Mouse (Mus musculus) embryonic facial prominence, embryonic 12.5 days (tissue): ENCODE results near the gene Mmd2. TPM values are rescaled to one million over a fixed set of nuclear protein-coding genes. Genes with fewer than 3 reads are reported as not detected.

Experiments used
- ATAC-seq: fragments of 200-750 bp; cut with Nextera tagmentation; 2 replicates; pipeline ENCODE4 v1.8.0; 2017; ENCODE audit not compliant: insufficient number of reproducible peaks, insufficient read depth, low FRiP score, low TSS enrichment
- H3K27ac ChIP-seq: fragments of 300-500 bp; sonication (generic); 2 replicates; pipeline ENCODE4 v1.5.1; 2016; ENCODE audit warnings: mild to moderate bottlenecking
- H3K27me3 ChIP-seq: fragments of 300-500 bp; sonication (generic); 2 replicates; pipeline ENCODE4 v1.6.1; 2016; ENCODE audit warnings: mild to moderate bottlenecking, moderate library complexity
- H3K36me3 ChIP-seq: fragments of 300-500 bp; sonication (generic); 2 replicates; pipeline ENCODE4 v1.6.1; 2016; ENCODE audit warnings: mild to moderate bottlenecking
- H3K4me1 ChIP-seq: fragments of 300-500 bp; sonication (generic); 2 replicates; pipeline ENCODE4 v1.6.1; 2016
- H3K4me2 ChIP-seq: fragments of 300-500 bp; sonication (generic); replicated peaks from 2 replicates; pipeline ENCODE4 v1.6.1; 2016; ENCODE audit warnings: mild to moderate bottlenecking, moderate library complexity
- H3K4me3 ChIP-seq: fragments of 300-500 bp; sonication (generic); 2 replicates; pipeline ENCODE4 v1.5.1; 2016; ENCODE audit warnings: mild to moderate bottlenecking
- H3K9ac ChIP-seq: fragments of 300-500 bp; sonication (generic); 2 replicates; pipeline ENCODE4 v1.6.1; 2016; ENCODE audit warnings: mild to moderate bottlenecking, moderate library complexity
- H3K9me3 ChIP-seq: fragments of 300-500 bp; sonication (generic); 2 replicates; pipeline ENCODE4 v1.6.1; 2016; ENCODE audit warnings: mild to moderate bottlenecking, moderate library complexity
- WGBS: fragments of 180-500 bp; shearing (Covaris S2); methylation state at CpG from one replicate; pipeline ENCODE4 v1.1.7; 2016; 5-methylcytosine and 5-hydroxymethylcytosine counted together
- polyA plus RNA-seq: library from polyadenylated mRNA; unstranded; fragments of >200 nt; fragmentation: Nextera tagmentation; extraction: Ambion mirVana; gene quantifications from 2 replicates; pipeline ENCODE4 v1.2.1, GENCODE M21; 2016

Gene Mmd2
- polyA plus RNA-seq, 1 experiment from 2014 or later, result 5.1 TPM

DNA sequence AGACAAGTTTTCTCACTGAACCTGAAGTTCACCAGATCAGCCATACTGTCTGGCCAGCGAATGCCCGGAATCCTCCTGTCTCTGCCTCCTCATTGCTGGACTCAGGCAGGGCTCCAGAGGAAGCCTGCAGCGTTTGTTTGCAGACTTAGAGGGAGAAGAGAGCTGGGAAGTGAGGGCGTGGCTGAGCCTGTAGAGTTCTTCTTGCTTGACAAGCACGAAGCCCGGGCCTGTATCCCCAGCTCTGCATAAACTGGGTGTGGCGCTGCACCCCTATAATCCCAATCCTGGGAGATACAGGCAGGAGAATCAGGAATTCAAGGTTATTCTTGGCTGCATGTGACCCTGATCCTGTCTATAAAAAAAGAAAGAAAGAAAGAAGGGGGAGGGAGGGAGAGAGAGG lies 48.3 kb downstream of the Mmd2 start:
- Histone ChIP-seq H3K27ac (no peak overlapping the region), H3K9ac (no peak overlapping the region), H3K4me3 (no peak overlapping the region), H3K27me3 (no peaks in the 10 kb centered on the region), H3K4me2 (no peak overlapping the region), H3K9me3 (no peaks in the 10 kb centered on the region), H3K36me3 (no peaks in the 10 kb centered on the region), H3K4me1 (no peaks in the 10 kb centered on the region)
- 59% methylated on average over 7 of the region's 7 CpGs for WGBS
- ATAC-seq, result no peak

DNA sequence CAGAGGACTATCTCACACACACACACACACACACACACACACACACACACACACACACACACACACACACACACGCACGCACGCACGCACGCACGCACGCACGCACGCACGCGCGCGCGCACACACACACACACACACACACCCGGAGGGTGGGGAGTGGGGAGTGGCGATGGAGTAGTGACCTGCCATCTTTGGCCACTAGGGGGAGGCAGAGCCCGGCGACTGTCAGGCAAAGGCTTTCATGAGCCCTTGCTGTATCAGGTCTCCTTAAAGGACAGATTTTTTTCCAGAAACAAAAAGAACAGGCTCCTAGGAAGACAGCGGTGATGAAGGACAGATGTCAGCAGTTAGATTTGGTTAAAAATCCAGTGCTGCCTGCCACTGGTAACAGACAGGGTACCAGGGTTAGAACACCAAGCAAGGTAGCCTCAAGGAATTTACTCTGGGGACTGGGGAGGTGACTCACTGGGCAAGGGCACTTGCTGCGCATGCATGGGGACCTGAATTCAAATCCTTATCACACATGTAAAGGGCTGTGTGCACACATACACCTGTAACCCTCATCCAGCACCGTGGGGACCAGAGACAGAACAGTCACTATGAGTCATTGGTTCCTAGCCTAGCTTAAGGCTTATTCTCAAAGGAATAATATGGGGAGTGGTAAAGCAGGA lies 51.1 kb downstream of the Mmd2 start:
- WGBS, result 20% methylated on average over 16 of the region's 21 CpGs
- Histone ChIP-seq H3K9ac (no peak overlapping the region), H3K4me1 (no peaks in the 10 kb centered on the region), H3K4me2 (peak overlapping the region; percentile 28; the same call in 1 of the 2 replicates), H3K9me3 (no peaks in the 10 kb centered on the region), H3K4me3 (no peak overlapping the region), H3K36me3 (no peaks in the 10 kb centered on the region), H3K27me3 (no peaks in the 10 kb centered on the region), H3K27ac (no peak overlapping the region)
- peak; percentile 22; the same call in 1 of the 2 replicates for ATAC-seq

DNA sequence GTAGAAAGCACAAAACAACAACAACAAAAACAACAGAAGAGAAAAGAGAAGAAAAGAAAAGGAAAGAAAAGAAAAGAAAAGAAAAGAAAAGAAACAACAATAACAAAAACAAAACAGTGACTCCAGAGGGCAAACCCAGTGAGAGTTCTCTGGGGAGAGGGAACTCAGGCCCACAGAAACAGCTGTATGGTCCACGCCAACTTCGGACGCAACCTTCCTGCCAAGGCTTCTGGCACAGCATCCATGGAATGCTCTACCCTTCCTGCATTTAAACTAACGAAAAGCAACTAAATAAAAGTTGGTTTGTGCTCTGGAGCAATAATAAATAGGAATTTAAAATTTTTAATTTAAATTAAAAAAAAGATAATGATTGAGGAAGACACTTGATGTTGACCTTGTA lies 51.9 kb downstream of the Mmd2 start:
- 95% methylated on average over 4 of the region's 4 CpGs for WGBS

DNA sequence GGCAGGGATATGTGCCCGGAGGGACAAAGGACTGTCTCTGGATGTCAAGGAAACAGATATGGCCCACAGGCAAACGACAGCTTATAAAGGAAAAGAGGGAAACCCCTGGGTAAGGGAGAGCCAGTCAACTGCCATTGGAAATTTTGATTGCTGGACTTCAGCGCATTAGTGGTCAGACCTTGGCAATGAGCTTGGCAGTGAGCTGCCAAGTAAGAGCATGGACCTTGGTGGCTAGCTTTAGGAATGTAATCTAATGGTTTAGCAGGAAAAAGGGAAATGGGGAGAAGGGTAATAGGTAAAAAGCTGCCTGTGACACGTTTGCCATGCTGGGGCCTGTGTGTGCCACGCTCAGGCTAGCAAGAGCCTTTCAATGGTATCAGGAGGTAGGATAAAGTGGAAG lies 52.7 kb downstream of the Mmd2 start:
- Histone ChIP-seq H3K9me3 (no peaks in the 10 kb centered on the region), H3K4me1 (no peaks in the 10 kb centered on the region), H3K4me2 (no peak overlapping the region), H3K27me3 (no peaks in the 10 kb centered on the region), H3K36me3 (no peaks in the 10 kb centered on the region), H3K4me3 (no peak overlapping the region), H3K9ac (no peak overlapping the region), H3K27ac (no peak overlapping the region)
- 86% methylated on average over 5 of the region's 5 CpGs for WGBS
- ATAC-seq, result no peak

More for the DNA sequence above, 51.9 kb downstream of the Mmd2 start:
- Histone ChIP-seq H3K4me1 (no peaks in the 10 kb centered on the region), H3K4me2 (no peak overlapping the region), H3K36me3 (no peaks in the 10 kb centered on the region), H3K9me3 (no peaks in the 10 kb centered on the region), H3K27me3 (no peaks in the 10 kb centered on the region), H3K4me3 (no peak overlapping the region), H3K27ac (no peak overlapping the region), H3K9ac (no peak overlapping the region)
- no peak for ATAC-seq

DNA sequence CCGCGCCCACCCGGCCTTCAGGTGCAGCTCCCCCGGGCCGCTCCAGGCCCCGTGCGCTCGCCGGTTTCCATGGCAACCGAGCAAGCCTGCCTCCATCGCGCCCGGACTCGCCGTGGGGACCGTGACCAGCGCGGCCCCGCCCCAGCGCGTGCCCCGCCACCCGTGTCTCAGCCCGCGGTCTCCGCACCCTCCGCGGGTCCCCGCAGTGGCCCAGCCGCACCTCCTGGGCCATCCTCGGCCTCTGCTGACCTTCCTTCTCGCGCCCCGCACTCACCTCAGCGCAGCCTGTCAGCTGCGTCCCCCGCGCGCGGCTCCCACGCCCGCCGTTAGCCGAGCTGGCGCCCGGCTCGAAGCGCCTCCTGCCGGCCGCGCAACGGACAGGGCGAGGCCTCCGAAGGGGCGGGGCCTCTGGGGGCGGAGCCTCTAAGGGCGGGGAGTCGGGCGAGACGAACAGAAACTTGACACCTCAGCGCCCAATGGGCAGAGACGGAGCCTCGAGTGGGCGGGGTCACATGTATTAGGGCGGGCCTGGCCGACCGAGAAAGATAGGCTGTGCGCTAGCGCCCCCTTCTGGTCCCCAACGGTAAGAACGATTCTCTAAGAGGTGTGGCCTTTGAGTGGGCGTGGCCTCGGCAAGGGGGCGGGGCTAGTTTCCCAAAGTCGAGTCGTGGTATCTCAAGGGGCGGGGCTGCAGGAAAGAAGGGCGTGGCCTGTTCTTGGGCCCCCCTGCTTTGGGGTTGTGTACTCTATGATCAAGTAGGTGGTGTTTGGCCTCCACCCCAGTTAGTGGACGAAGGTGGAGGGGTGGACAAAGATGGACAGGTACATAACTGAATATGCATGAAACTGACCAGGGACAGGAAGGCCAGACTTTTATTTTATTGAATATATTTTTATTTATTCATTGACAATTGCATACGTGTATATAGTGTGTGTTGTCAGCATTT lies 57.6 kb downstream of the Mmd2 start, which contains the start of gene Radil:
TSS of gene Radil (minus strand) at position 393 of the 947 bp plus-strand sequence.
- peak within 1 kb of the TSS; percentile 62 for H3K9ac ChIP-seq
- 2% methylated on average over 78 of the region's 80 CpGs for whole genome bisulfite sequencing
- H3K4me1 ChIP-seq, result peaks cover 9% of the 10 kb centered on the region
- no peaks in the 10 kb centered on the region for H3K27me3 ChIP-seq
- no peaks in the 10 kb centered on the region for H3K9me3 ChIP-seq
- peak within 1 kb of the TSS; percentile 98 for H3K4me2 ChIP-seq
- H3K4me3 ChIP-seq, result peak within 1 kb of the TSS; percentile 62
- H3K36me3 ChIP-seq, result no peaks in the 10 kb centered on the region
- peak; percentile 82 for ATAC-seq
- H3K27ac ChIP-seq, result peak within 1 kb of the TSS; percentile 67

DNA sequence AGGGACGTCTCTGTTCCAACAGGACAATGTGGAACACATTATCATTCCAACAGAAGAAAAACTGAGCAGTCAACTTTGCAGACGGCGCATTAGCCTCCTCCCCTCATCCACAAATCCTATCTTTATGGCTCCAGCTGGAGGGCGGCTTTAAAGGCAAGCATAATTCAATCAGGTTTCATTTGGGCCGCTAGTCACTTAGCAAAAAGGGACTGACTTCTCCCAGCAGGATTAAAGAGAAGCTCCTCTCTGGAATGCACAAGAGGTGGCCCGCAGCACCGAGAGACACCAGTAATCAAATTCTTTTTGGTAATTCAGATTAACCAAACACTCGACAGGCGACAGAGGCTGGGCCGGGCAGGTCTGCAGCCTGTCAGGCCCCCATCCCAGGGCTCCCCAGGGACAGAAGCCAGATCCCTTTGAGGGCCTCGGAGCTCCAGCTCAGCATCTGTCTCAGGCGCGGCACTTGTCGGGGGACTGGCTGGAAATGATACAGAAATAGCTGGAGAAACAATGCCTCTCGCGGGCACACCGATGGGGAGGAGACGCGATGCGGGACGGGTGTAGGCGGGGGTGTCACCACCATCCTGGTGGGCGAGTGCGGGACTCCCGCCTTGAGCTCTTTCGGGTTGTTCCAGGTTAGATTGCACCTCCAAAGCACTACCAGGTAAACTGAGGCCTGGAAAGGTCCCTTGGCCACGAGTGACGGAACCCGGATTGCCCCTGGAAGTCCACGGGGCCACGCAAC lies 58.5 kb downstream of the Mmd2 start:
- H3K27ac ChIP-seq, result peak overlapping the region; percentile 67
- no peaks in the 10 kb centered on the region for H3K27me3 ChIP-seq
- ATAC-seq, result peak; percentile 39; the same call in 1 of the 2 replicates

DNA sequence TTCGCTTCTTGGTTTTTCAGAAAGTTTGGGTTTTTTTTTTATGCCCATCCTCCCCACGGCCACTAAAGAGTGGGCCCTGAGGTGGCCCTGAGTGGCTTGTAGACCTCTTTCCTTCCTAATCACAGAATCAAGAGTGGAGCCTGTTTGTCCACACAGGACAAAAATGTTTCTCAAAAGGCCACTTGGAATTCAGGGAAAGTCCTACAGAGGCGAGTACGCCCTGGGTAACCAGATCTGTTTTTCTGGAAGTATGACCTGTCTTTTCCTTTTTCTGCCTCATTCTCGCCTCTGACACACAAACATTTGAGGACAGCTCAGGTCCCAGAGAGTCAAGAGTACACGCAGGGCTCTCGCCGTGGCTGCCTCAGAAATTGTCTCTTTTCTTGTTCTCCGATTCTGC lies 59.2 kb downstream of the Mmd2 start:
- no peak overlapping the region for H3K9ac ChIP-seq
- peak overlapping the region; percentile 58 for H3K27ac ChIP-seq
- no peaks in the 10 kb centered on the region for H3K36me3 ChIP-seq
- no peak overlapping the region for H3K4me3 ChIP-seq
- ATAC-seq, result no peak
- H3K9me3 ChIP-seq, result no peaks in the 10 kb centered on the region
- 24% methylated on average over 9 of the region's 9 CpGs for WGBS
- H3K4me1 ChIP-seq, result peaks cover 9% of the 10 kb centered on the region
- H3K27me3 ChIP-seq, result no peaks in the 10 kb centered on the region
- H3K4me2 ChIP-seq, result peak overlapping the region; percentile 98; the same call in 1 of the 2 replicates

More for the DNA sequence above, 58.5 kb downstream of the Mmd2 start:
- Histone ChIP-seq H3K9me3 (no peaks in the 10 kb centered on the region), H3K4me2 (peak overlapping the region; percentile 98), H3K4me3 (peak overlapping the region; percentile 62), H3K4me1 (peaks cover 9% of the 10 kb centered on the region), H3K36me3 (no peaks in the 10 kb centered on the region), H3K9ac (peak overlapping the region; percentile 62)
- 1% methylated on average over 31 of the region's 31 CpGs for WGBS

DNA sequence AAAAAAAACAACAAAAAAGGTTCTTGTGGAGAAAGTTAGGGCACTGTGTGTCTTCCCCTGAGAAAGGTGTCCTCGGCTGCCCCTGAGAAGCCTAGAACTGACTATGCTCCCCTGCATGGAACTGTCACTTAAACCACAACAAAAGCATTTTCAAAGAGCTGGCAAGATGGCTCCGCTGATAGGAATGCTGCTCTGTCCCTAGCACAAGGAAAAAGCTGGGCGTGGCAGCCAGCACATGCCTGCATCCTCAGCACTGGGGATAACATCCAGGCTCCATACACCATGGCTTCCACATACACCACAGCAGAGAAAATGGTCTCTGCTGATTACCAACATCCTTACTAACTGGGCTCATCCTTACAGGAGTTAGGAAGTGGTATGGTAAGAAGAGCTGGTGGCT lies 61.5 kb downstream of the Mmd2 start:
- peaks cover 9% of the 10 kb centered on the region for H3K4me1 ChIP-seq
- no peak overlapping the region for H3K9ac ChIP-seq
- H3K27ac ChIP-seq, result no peak overlapping the region
- no peak overlapping the region for H3K4me3 ChIP-seq
- WGBS, result 84% methylated on average over 3 of the region's 3 CpGs
- no peak for ATAC-seq
- no peaks in the 10 kb centered on the region for H3K27me3 ChIP-seq
- H3K36me3 ChIP-seq, result no peaks in the 10 kb centered on the region
- H3K9me3 ChIP-seq, result no peaks in the 10 kb centered on the region
- no peak overlapping the region for H3K4me2 ChIP-seq

DNA sequence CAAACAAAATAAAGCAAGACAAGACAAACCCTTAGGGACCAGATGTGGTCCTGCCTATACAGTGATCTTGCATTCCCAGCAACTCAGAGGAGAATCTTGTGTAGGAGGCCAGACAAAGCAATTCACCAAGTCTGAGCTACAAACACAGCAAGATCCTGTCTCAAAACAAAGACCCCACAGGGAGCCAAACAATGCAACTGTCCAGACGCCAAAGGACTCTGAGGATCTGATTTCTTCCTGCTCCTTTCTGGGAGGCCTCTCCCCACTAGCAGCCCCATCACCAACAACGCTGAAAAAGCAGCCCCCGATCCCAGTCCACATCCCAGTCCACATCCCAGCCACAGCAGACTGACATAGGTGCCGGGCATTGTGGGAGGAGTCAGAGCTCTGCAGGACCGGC lies 62.3 kb downstream of the Mmd2 start:
- H3K36me3 ChIP-seq, result no peaks in the 10 kb centered on the region
- H3K9ac ChIP-seq, result no peak overlapping the region
- H3K9me3 ChIP-seq, result no peaks in the 10 kb centered on the region
- whole genome bisulfite sequencing, result 28% methylated on average over 5 of the region's 5 CpGs
- H3K27me3 ChIP-seq, result no peaks in the 10 kb centered on the region
- H3K4me1 ChIP-seq, result peaks cover 9% of the 10 kb centered on the region
- no peak overlapping the region for H3K27ac ChIP-seq
- no peak for ATAC-seq
- no peak overlapping the region for H3K4me2 ChIP-seq
- H3K4me3 ChIP-seq, result no peak overlapping the region

DNA sequence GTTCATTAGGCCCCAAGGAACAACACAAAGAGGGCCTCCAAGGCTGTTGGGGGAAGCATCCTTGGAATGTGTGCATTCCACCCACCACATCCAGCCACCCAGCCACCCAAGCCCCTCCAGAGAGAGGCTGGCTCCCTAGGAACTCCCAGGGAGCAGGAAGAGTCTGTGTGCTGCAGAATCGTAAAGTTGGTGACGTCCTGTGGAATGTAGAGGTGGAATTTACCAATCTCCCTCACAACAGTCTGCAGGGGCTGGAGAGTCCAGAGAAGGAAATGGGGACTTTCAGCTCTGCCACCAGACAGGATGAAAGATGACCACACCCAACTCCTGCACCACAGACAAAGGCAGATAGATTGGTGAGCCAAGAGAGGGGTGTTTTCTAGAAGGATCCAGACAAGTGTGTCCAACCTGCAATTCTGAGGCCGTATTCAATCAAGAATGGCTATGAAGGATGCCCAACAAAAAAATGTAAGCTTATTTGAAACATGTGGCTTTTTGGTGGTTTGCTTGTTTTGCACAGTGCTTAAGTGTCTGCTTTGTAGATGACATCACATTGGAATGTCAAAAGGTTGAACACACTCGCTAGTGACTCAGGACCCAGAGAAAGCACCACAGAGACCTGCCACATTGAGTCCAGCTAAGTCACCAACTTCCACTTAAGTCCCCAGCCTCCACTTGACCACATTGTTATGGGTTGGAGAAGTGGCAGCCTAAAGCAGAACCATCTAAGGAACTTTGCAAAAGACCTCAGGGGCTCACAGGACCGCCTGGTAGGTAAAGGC lies 63.4 kb downstream of the Mmd2 start:
- 59% methylated on average over 5 of the region's 5 CpGs for WGBS
- H3K36me3 ChIP-seq, result no peaks in the 10 kb centered on the region
- H3K4me3 ChIP-seq, result no peak overlapping the region
- peaks cover 7% of the 10 kb centered on the region for H3K4me1 ChIP-seq
- no peak overlapping the region for H3K4me2 ChIP-seq
- H3K27me3 ChIP-seq, result no peaks in the 10 kb centered on the region
- H3K9ac ChIP-seq, result no peak overlapping the region
- H3K27ac ChIP-seq, result no peak overlapping the region
- no peaks in the 10 kb centered on the region for H3K9me3 ChIP-seq
- no peak for ATAC-seq

DNA sequence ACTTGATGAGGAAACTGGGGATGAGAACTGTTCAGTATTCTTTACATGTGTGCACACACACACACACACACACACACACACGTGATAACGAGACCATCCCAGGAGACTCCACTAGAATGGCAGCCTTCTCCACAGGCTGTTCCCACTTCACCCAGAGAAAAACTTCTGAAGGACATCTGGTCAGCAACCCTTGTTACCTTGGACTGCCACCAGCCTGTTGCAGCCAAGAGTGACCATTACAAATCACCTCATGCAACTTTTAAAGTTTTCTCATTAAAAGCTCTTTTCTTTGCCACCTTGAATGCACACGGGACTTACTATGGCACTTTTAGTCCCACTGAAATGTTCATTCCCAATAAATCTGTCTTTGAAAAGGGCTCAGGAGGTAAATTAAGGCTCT lies 71.3 kb downstream of the Mmd2 start:
- Histone ChIP-seq H3K9me3 (no peaks in the 10 kb centered on the region), H3K9ac (no peak overlapping the region), H3K36me3 (no peaks in the 10 kb centered on the region), H3K27ac (no peak overlapping the region), H3K4me1 (no peaks in the 10 kb centered on the region), H3K4me2 (no peak overlapping the region), H3K27me3 (no peaks in the 10 kb centered on the region), H3K4me3 (no peak overlapping the region)
- ATAC-seq, result no peak
- 90% methylated on average over 3 of the region's 3 CpGs for WGBS
